Mouse (Mus musculus): ENCODE data around the gene Dpm2.

Gene Dpm2

DNA sequence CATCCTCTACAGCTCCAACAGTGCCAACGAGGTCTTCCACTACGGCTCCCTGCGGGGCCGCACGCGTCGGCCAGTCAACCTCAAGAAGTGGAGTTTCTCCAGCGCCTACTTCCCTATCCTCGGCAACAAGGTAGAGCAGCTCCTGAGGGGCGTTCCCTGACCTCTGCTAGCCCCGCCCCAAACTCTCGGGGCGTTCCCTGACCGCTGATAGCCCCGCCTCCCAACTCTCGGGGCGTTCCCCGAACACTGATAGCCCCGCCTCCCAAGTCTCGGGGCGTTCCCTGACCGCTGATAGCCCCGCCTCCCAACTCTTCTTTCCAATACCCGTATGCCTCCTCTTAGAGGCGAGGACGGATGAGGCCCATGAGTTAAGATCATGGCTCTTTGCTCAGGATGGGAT is 41.6 kb downstream of the Dpm2 start:
- no peak for DNase-seq (ENCODE audit: low spot score in 2 of 2)

DNA sequence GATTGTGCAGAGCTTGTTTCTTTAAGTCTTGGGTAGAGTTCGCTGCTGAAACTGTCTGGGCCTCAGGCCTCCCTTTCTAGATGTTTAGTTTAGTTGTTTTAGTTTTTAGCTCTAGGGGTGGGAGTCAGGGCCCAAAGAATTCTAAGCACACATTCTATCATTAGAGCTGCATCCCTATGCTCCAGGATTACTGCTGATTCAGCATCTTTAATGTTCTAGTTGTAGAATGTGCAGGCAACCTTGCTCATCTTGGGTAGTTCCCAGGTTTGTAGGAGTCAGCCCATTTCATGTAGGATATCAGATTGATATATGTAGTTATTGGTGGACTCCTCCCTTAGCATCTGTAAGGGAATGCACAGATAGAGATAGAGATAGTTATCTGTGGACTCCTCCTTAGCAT is 46.5 kb downstream of the Dpm2 start:
- no peak for DNase-seq (ENCODE audit: low spot score in 2 of 2)

DNA sequence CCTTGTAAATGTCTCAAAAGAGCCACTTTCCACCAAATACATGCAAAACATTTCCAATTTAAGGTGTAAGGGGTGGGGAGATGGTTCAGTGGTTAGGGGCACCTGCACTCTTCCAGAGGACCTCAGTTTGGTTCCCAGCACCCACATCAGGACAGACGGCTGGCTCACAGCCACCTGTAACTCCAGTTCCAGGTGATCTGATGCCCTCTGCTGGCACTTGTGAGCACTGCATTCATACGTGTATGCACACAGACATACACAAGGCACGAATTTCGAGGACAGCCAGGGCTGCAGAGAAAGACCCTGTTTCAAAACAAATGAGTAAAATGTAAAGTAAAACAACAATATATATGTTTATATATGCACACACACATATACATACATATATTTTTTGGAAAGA is 46.9 kb downstream of the Dpm2 start:
- no peak for DNase-seq (ENCODE audit: low spot score in 2 of 2)

DNA sequence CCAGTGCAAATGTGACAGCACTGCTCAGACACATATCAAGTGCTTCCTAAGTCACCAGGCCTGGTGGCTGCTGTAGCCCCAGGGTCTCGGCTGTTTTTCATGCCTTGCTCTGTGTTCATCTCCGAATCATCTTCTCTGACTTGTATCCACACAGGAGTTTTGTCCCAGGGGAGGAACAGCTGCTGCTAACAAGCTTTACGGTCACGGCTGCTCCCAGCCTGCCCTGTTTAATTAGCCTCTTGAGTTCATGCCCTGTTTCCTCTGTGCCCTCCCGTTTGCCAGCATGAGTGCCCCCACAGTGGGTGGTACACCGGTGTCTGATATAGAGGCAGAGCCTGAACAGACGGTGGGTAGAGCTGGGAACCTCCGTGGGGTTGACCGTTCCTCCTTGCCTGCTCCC is 47.4 kb downstream of the Dpm2 start:
- DNase-seq (ENCODE audit: low spot score in 2 of 2): no peak

DNA sequence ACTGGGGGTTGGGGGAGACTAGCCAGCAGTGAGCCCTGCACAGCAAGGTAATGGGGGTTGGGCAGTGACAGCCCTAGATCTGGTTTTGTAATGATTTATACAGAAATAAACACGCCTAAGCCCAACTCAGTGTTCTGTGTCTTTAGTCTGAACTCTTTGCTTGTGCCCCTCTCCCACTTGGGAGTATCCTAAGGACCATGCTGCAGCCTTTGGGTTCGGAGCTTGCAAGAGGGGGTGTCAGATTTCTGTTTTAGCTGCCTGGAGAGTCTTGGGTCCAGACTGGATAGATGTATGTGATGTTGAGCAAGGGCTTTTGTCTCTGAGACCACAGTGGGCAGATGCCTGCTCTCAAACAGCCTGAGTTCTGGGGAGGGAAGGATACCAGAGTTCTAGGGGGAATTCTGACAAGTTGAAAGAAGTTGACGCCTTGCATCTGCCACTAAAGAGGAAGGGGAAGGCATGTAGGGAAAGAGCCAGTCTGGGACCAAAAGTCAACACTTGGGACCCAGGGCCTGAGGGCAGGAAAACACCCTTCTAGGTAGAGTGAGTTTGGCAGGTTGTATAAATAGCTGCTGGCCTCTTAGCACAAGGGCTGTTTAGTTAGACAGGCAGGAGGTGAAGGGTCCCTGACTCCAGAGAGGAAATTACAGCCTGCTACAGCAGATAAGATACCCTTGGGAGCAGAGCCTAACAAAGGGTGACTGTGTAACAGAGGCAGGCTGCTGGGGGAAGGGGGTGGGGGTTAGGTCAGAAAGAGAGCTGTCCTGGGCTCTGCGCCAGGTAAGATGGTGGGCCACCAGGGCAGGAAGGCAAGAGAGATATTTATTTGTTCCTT is 50.2 kb downstream of the Dpm2 start:
- no peak for DNase-seq (ENCODE audit: low spot score in 2 of 2)

DNA sequence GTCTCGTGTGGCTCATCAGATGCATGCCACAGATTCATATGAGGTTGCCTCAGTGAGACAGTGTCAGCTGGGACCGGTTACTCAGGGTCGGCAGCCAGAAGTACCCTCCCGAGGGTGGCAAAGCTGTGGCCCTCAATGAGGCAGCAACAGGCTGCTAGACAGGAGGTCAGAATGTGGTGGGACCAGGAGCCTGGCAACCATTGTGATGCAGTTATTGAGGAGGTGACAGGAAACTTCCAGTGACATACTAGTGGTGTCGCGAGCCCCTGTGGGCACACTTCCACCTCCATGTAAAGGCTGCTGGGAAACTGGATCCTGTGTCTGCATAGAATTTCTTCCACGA is 50.8 kb downstream of the Dpm2 start, which contains the start of gene Ak1:
Gene Ak1 (plus strand): TSS at position 242 of the 343 bp plus-strand sequence.
- no peak for DNase-seq (ENCODE audit: low spot score in 2 of 2)

Measured in right cerebral cortex, adult 2 months (tissue).